Mouse (Mus musculus) midbrain, embryonic 13.5 days (tissue): ENCODE measurements around the gene Crcp. TPM values are rescaled to one million over a fixed set of nuclear protein-coding genes. Genes with fewer than 3 reads are reported as not detected.
"Not testable (repeated sequence)": the region's sequence is repeated elsewhere in the genome, so short reads cannot be mapped to it uniquely, and the experiment has no call there.

Source experiments
- ATAC-seq: fragments of 200-750 bp; cut with Nextera tagmentation; 2 replicates; pipeline ENCODE4 v1.8.0; 2017; ENCODE audit warnings: mild to moderate bottlenecking, moderate TSS enrichment, moderate library complexity
- H3K27ac ChIP-seq: fragments of 300-500 bp; sonication (generic); 2 replicates; pipeline ENCODE4 v1.5.1; 2015; ENCODE audit warnings: inconsistent platforms, mild to moderate bottlenecking, moderate library complexity
- H3K27me3 ChIP-seq: fragments of 300-500 bp; sonication (generic); 2 replicates; pipeline ENCODE4 v1.6.1; 2015; ENCODE audit warnings: mild to moderate bottlenecking, inconsistent platforms
- H3K36me3 ChIP-seq: fragments of 300-500 bp; sonication (generic); 2 replicates; pipeline ENCODE4 v1.6.1; 2015; ENCODE audit warnings: mild to moderate bottlenecking, inconsistent platforms
- H3K4me1 ChIP-seq: fragments of 300-500 bp; sonication (generic); replicated peaks from 2 replicates; pipeline ENCODE4 v1.6.1; 2015; ENCODE audit warnings: inconsistent platforms
- H3K4me2 ChIP-seq: fragments of 300-500 bp; sonication (generic); replicated peaks from 2 replicates; pipeline ENCODE4 v1.6.1; 2015; ENCODE audit warnings: moderate library complexity, mild to moderate bottlenecking, inconsistent platforms
- H3K4me3 ChIP-seq: fragments of 300-500 bp; sonication (generic); replicated peaks from 2 replicates; pipeline ENCODE4 v1.5.1; 2015; ENCODE audit warnings: mild to moderate bottlenecking, inconsistent platforms
- H3K9ac ChIP-seq: fragments of 300-500 bp; sonication (generic); replicated peaks from 2 replicates; pipeline ENCODE4 v1.6.1; 2015; ENCODE audit warnings: mild to moderate bottlenecking, inconsistent platforms
- H3K9me3 ChIP-seq: fragments of 300-500 bp; sonication (generic); 2 replicates; pipeline ENCODE4 v1.6.1; 2016; ENCODE audit warnings: mild to moderate bottlenecking, inconsistent platforms
- WGBS: fragments of 180-500 bp; shearing (Covaris S2); methylation state at CpG from one replicate; pipeline ENCODE4 v1.1.7; 2015; 5-methylcytosine and 5-hydroxymethylcytosine counted together
- polyA plus RNA-seq: library from polyadenylated mRNA; unstranded; fragments of >200 nt; fragmentation: Nextera tagmentation; extraction: Ambion mirVana; gene quantifications from 2 replicates; pipeline ENCODE4 v1.2.1, GENCODE M21; 2015

Crcp gene
- polyA plus RNA-seq, 1 experiment from 2014 or later, result 79.3 TPM

- Histone ChIP-seq H3K9ac (no peak overlapping the region), H3K4me1 (peaks cover 15% of the 10 kb centered on the region), H3K4me3 (no peak overlapping the region), H3K27ac (no peak overlapping the region), H3K4me2 (no peak overlapping the region), H3K27me3 (peaks cover 9% of the 10 kb centered on the region), H3K9me3 (no peaks in the 10 kb centered on the region), H3K36me3 (0 out of 2 replicates have a peak, but pooled peaks cover 4% of the 10 kb centered on the region)
- WGBS, result 77% methylated on average over 5 of the region's 5 CpGs
- ATAC-seq, result no peak
These were observed 2.0 kb upstream of the Crcp start for GRCm38 (mm10) chr5:130027134-130027533.

GRCm38 (mm10) chr5:130027696-130028095 is 1.4 kb upstream of the Crcp start:
- no peak for ATAC-seq
- 90% methylated on average over 7 of the region's 7 CpGs for WGBS
- Histone ChIP-seq H3K4me1 (peaks cover 19% of the 10 kb centered on the region), H3K4me2 (no peak overlapping the region), H3K4me3 (no peak overlapping the region), H3K36me3 (0 out of 2 replicates have a peak, but pooled peaks cover 4% of the 10 kb centered on the region), H3K9ac (no peak overlapping the region), H3K27me3 (peaks cover 9% of the 10 kb centered on the region), H3K27ac (no peak overlapping the region), H3K9me3 (no peaks in the 10 kb centered on the region)

GRCm38 (mm10) chr5:130031410-130032390 is 2.6 kb downstream of the Crcp start:
- 94% methylated on average over 19 of the region's 19 CpGs for WGBS
- Histone ChIP-seq H3K4me3 (no peak overlapping the region), H3K36me3 (peaks cover 20% of the 10 kb centered on the region), H3K9ac (no peak overlapping the region), H3K9me3 (no peaks in the 10 kb centered on the region), H3K27ac (no peak overlapping the region), H3K4me1 (peaks cover 14% of the 10 kb centered on the region), H3K27me3 (peaks cover 9% of the 10 kb centered on the region), H3K4me2 (no peak overlapping the region)
- ATAC-seq, result no peak

GRCm38 (mm10) chr5:130033869-130034268 is 4.8 kb downstream of the Crcp start:
- H3K9ac ChIP-seq, result no peak overlapping the region
- peaks cover 14% of the 10 kb centered on the region for H3K4me1 ChIP-seq
- no peak overlapping the region for H3K4me2 ChIP-seq
- H3K9me3 ChIP-seq, result no peaks in the 10 kb centered on the region
- no peaks in the 10 kb centered on the region for H3K27me3 ChIP-seq
- peaks cover 31% of the 10 kb centered on the region for H3K36me3 ChIP-seq
- ATAC-seq, result no peak
- no peak overlapping the region for H3K27ac ChIP-seq
- WGBS, result 83% methylated on average over 2 of the region's 2 CpGs
- no peak overlapping the region for H3K4me3 ChIP-seq

GRCm38 (mm10) chr5:130036300-130036699 is 7.2 kb downstream of the Crcp start:
- H3K9me3 ChIP-seq, H3K27ac ChIP-seq, H3K9ac ChIP-seq, H3K4me1 ChIP-seq, ATAC-seq, H3K4me2 ChIP-seq, H3K27me3 ChIP-seq, H3K4me3 ChIP-seq: not testable (repeated sequence)
- H3K36me3 ChIP-seq, result peaks cover 52% of the 10 kb centered on the region
- WGBS, result 54% methylated on average over 2 of the region's 2 CpGs

- Histone ChIP-seq H3K27ac (no peak overlapping the region), H3K9ac (no peak overlapping the region), H3K36me3 (peaks cover 63% of the 10 kb centered on the region), H3K27me3 (no peaks in the 10 kb centered on the region), H3K4me1 (no peaks in the 10 kb centered on the region), H3K4me3 (no peak overlapping the region), H3K4me2 (no peak overlapping the region), H3K9me3 (no peaks in the 10 kb centered on the region)
- ATAC-seq, result no peak
- 67% methylated on average over 19 of the region's 19 CpGs for WGBS
These were observed 8.8 kb downstream of the Crcp start for GRCm38 (mm10) chr5:130037752-130038455.

GRCm38 (mm10) chr5:130040797-130041196 is 11.7 kb downstream of the Crcp start:
- Histone ChIP-seq H3K36me3 (peaks cover 76% of the 10 kb centered on the region), H3K4me3 (no peak overlapping the region), H3K9ac (no peak overlapping the region), H3K27ac (no peak overlapping the region), H3K4me2 (no peak overlapping the region), H3K4me1 (no peaks in the 10 kb centered on the region), H3K27me3 (no peaks in the 10 kb centered on the region), H3K9me3 (no peaks in the 10 kb centered on the region)
- no peak for ATAC-seq
- 89% methylated on average over 4 of the region's 4 CpGs for WGBS

GRCm38 (mm10) chr5:130041262-130041661 is 12.2 kb downstream of the Crcp start:
- Histone ChIP-seq H3K9ac (no peak overlapping the region), H3K4me2 (no peak overlapping the region), H3K4me3 (no peak overlapping the region), H3K27me3 (no peaks in the 10 kb centered on the region), H3K9me3 (no peaks in the 10 kb centered on the region), H3K27ac (no peak overlapping the region), H3K4me1 (no peaks in the 10 kb centered on the region), H3K36me3 (peaks cover 77% of the 10 kb centered on the region)
- WGBS, result 94% methylated on average over 4 of the region's 4 CpGs
- ATAC-seq, result no peak

- Histone ChIP-seq H3K9ac (no peak overlapping the region), H3K36me3 (peaks cover 80% of the 10 kb centered on the region), H3K27ac (no peak overlapping the region), H3K4me1 (no peaks in the 10 kb centered on the region), H3K9me3 (no peaks in the 10 kb centered on the region), H3K4me2 (no peak overlapping the region), H3K4me3 (no peak overlapping the region), H3K27me3 (no peaks in the 10 kb centered on the region)
- 97% methylated on average over 3 of the region's 3 CpGs for WGBS
- no peak for ATAC-seq
These were observed 14.7 kb downstream of the Crcp start for GRCm38 (mm10) chr5:130043741-130044140.

- H3K9me3 ChIP-seq, result no peaks in the 10 kb centered on the region
- no peaks in the 10 kb centered on the region for H3K4me1 ChIP-seq
- no peak overlapping the region for H3K4me2 ChIP-seq
- H3K27ac ChIP-seq, result no peak overlapping the region
- peaks cover 84% of the 10 kb centered on the region for H3K36me3 ChIP-seq
- no peak for ATAC-seq
- no peak overlapping the region for H3K4me3 ChIP-seq
- no peaks in the 10 kb centered on the region for H3K27me3 ChIP-seq
- H3K9ac ChIP-seq, result no peak overlapping the region
- 80% methylated on average over 7 of the region's 7 CpGs for WGBS
These were observed 15.2 kb downstream of the Crcp start for GRCm38 (mm10) chr5:130044201-130044695.

GRCm38 (mm10) chr5:130046100-130046499 is 17.0 kb downstream of the Crcp start:
- peaks cover 7% of the 10 kb centered on the region; the same call in 1 of the 2 replicates for H3K4me1 ChIP-seq
- H3K9me3 ChIP-seq, result no peaks in the 10 kb centered on the region
- peaks cover 81% of the 10 kb centered on the region for H3K36me3 ChIP-seq
- H3K27me3 ChIP-seq, result no peaks in the 10 kb centered on the region
- no peak overlapping the region for H3K27ac ChIP-seq
- 67% methylated on average over 7 of the region's 7 CpGs for whole genome bisulfite sequencing
- H3K4me3 ChIP-seq, result no peak overlapping the region
- ATAC-seq, result no peak
- H3K4me2 ChIP-seq, result no peak overlapping the region
- H3K9ac ChIP-seq, result no peak overlapping the region

GRCm38 (mm10) chr5:130046589-130046988 is 17.5 kb downstream of the Crcp start:
- H3K9ac ChIP-seq, result no peak overlapping the region
- peaks cover 82% of the 10 kb centered on the region for H3K36me3 ChIP-seq
- H3K27ac ChIP-seq, result no peak overlapping the region
- H3K4me3 ChIP-seq, result no peak overlapping the region
- no peak overlapping the region for H3K4me2 ChIP-seq
- no peak for ATAC-seq
- no peaks in the 10 kb centered on the region for H3K27me3 ChIP-seq
- WGBS, result 94% methylated on average over 10 of the region's 10 CpGs
- peaks cover 7% of the 10 kb centered on the region; the same call in 1 of the 2 replicates for H3K4me1 ChIP-seq
- H3K9me3 ChIP-seq, result no peaks in the 10 kb centered on the region
